Mouse (Mus musculus) heart, embryonic 11.5 days (tissue): ENCODE results near the gene Ap3m1. TPM values are rescaled to one million over a fixed set of nuclear protein-coding genes. Genes with fewer than 3 reads are reported as not detected.

Experiments used
- ATAC-seq: fragments of 200-750 bp; cut with Nextera tagmentation; replicated peaks from 2 replicates; pipeline ENCODE4 v1.8.0; 2017; ENCODE audit warnings: moderate library complexity; ENCODE audit not compliant: insufficient number of reproducible peaks, low FRiP score, low TSS enrichment
- H3K27ac ChIP-seq: fragments of 300-500 bp; sonication (generic); 2 replicates; pipeline ENCODE4 v1.5.1; 2014; ENCODE audit warnings: mild to moderate bottlenecking, low read depth, low read length
- H3K27me3 ChIP-seq: fragments of 300-500 bp; sonication (generic); 2 replicates; pipeline ENCODE4 v1.6.1; 2014; ENCODE audit warnings: mild to moderate bottlenecking, low read length, mixed read lengths; ENCODE audit not compliant: control insufficient read depth, insufficient read depth
- H3K36me3 ChIP-seq: fragments of 300-500 bp; sonication (generic); 2 replicates; pipeline ENCODE4 v1.6.1; 2014; ENCODE audit warnings: mild to moderate bottlenecking, low read length, moderate library complexity, mixed read lengths; ENCODE audit not compliant: control insufficient read depth, insufficient read depth
- H3K4me1 ChIP-seq: fragments of 300-500 bp; sonication (generic); 2 replicates; pipeline ENCODE4 v1.6.1; 2014; ENCODE audit warnings: low read length; ENCODE audit not compliant: control insufficient read depth, insufficient read depth
- H3K4me2 ChIP-seq: fragments of 300-500 bp; sonication (generic); 2 replicates; pipeline ENCODE4 v1.6.1; 2014; ENCODE audit warnings: mild to moderate bottlenecking, moderate library complexity
- H3K4me3 ChIP-seq: fragments of 300-500 bp; sonication (generic); 2 replicates; pipeline ENCODE4 v1.5.1; 2014; ENCODE audit warnings: low read depth, low read length
- H3K9ac ChIP-seq: fragments of 300-500 bp; sonication (generic); 2 replicates; pipeline ENCODE4 v1.6.1; 2014; ENCODE audit warnings: mild to moderate bottlenecking, low read depth, low read length, moderate library complexity
- H3K9me3 ChIP-seq: fragments of 300-500 bp; sonication (generic); replicated peaks from 2 replicates; pipeline ENCODE4 v1.6.1; 2016; ENCODE audit warnings: low read length; ENCODE audit not compliant: control insufficient read depth
- WGBS: fragments of 180-500 bp; shearing (Covaris S2); extraction: QIAGEN DNeasy Blood & Tissue Kit; methylation state at CpG from one replicate; pipeline ENCODE4 v1.1.7; 2014; ENCODE audit not compliant: insufficient replicate concordance; 5-methylcytosine and 5-hydroxymethylcytosine counted together
- polyA plus RNA-seq: library from polyadenylated mRNA; unstranded; fragments of >200 nt; fragmentation: Nextera tagmentation; extraction: Ambion mirVana; gene quantifications from 2 replicates; pipeline ENCODE4 v1.2.1, GENCODE M21; 2014

The Ap3m1 gene
- polyA plus RNA-seq, 1 experiment from 2014 or later, result 84.6 TPM

- H3K9ac ChIP-seq, result no peak overlapping the region
- peaks cover 45% of the 10 kb centered on the region for H3K4me1 ChIP-seq
- H3K36me3 ChIP-seq, result peaks cover 4% of the 10 kb centered on the region; the same call in 1 of the 2 replicates
- no peak for ATAC-seq
- H3K4me3 ChIP-seq, result no peak overlapping the region
- no peaks in the 10 kb centered on the region for H3K9me3 ChIP-seq
- WGBS, result 27% methylated on average over 3 of the region's 3 CpGs
- H3K27ac ChIP-seq, result no peak overlapping the region
- H3K27me3 ChIP-seq, result no peaks in the 10 kb centered on the region
- H3K4me2 ChIP-seq, result no peak overlapping the region
These were observed 36.4 kb upstream of the Ap3m1 start for GRCm38 (mm10) chr14:21088731-21089130.

- Histone ChIP-seq H3K4me1 (peaks cover 50% of the 10 kb centered on the region), H3K4me3 (no peak overlapping the region), H3K36me3 (no peaks in the 10 kb centered on the region; the same call in 1 of the 2 replicates), H3K9me3 (no peaks in the 10 kb centered on the region), H3K4me2 (peak overlapping the region; percentile 43), H3K9ac (peak overlapping the region; percentile 54; the same call in 1 of the 2 replicates), H3K27me3 (no peaks in the 10 kb centered on the region), H3K27ac (peak overlapping the region; percentile 88)
- WGBS, result 53% methylated on average over 4 of the region's 4 CpGs
- no peak for ATAC-seq
These were observed 35.2 kb upstream of the Ap3m1 start for GRCm38 (mm10) chr14:21087390-21088060.

GRCm38 (mm10) chr14:21086827-21087351 lies 34.6 kb upstream of the Ap3m1 start:
- no peak overlapping the region for H3K4me3 ChIP-seq
- H3K27me3 ChIP-seq, result no peaks in the 10 kb centered on the region
- peak overlapping the region; percentile 54; the same call in 1 of the 2 replicates for H3K9ac ChIP-seq
- H3K36me3 ChIP-seq, result no peaks in the 10 kb centered on the region; the same call in 1 of the 2 replicates
- no peaks in the 10 kb centered on the region for H3K9me3 ChIP-seq
- no peak for ATAC-seq
- H3K4me2 ChIP-seq, result peak overlapping the region; percentile 43
- 22% methylated on average over 7 of the region's 7 CpGs for WGBS
- H3K4me1 ChIP-seq, result peaks cover 54% of the 10 kb centered on the region
- peak overlapping the region; percentile 88 for H3K27ac ChIP-seq

- Histone ChIP-seq H3K36me3 (no peaks in the 10 kb centered on the region; the same call in 1 of the 2 replicates), H3K9ac (no peak overlapping the region), H3K9me3 (no peaks in the 10 kb centered on the region), H3K27ac (peak overlapping the region; percentile 88; the same call in 1 of the 2 replicates), H3K4me3 (no peak overlapping the region), H3K27me3 (no peaks in the 10 kb centered on the region), H3K4me1 (peaks cover 54% of the 10 kb centered on the region), H3K4me2 (no peak overlapping the region)
- 13% methylated on average over 2 of the region's 2 CpGs for WGBS
- ATAC-seq, result no peak
These were observed 33.8 kb upstream of the Ap3m1 start for GRCm38 (mm10) chr14:21086106-21086505.

- Histone ChIP-seq H3K4me2 (no peak overlapping the region), H3K27ac (peak overlapping the region; percentile 54; the same call in 1 of the 2 replicates), H3K27me3 (no peaks in the 10 kb centered on the region), H3K9me3 (no peaks in the 10 kb centered on the region), H3K9ac (no peak overlapping the region), H3K4me3 (no peak overlapping the region), H3K4me1 (peaks cover 54% of the 10 kb centered on the region), H3K36me3 (no peaks in the 10 kb centered on the region; the same call in 1 of the 2 replicates)
- ATAC-seq, result no peak
- WGBS, result 67% methylated on average over 5 of the region's 5 CpGs
These were observed 33.4 kb upstream of the Ap3m1 start for GRCm38 (mm10) chr14:21085666-21086065.

GRCm38 (mm10) chr14:21082823-21083222 lies 30.5 kb upstream of the Ap3m1 start:
- H3K4me2 ChIP-seq, result no peak overlapping the region
- H3K4me3 ChIP-seq, result no peak overlapping the region
- no peak for ATAC-seq
- peaks cover 46% of the 10 kb centered on the region for H3K4me1 ChIP-seq
- 17% methylated on average over 1 of the region's 1 CpGs for WGBS
- no peak overlapping the region for H3K9ac ChIP-seq
- no peaks in the 10 kb centered on the region; the same call in 1 of the 2 replicates for H3K36me3 ChIP-seq
- no peaks in the 10 kb centered on the region for H3K9me3 ChIP-seq
- no peaks in the 10 kb centered on the region for H3K27me3 ChIP-seq
- H3K27ac ChIP-seq, result 0 out of 2 replicates have a peak overlapping the region, but pooled peaks have one; percentile 17

- Histone ChIP-seq H3K4me1 (peaks cover 40% of the 10 kb centered on the region), H3K9ac (no peak overlapping the region), H3K27ac (no peak overlapping the region), H3K4me3 (no peak overlapping the region), H3K27me3 (no peaks in the 10 kb centered on the region), H3K36me3 (no peaks in the 10 kb centered on the region), H3K4me2 (peak overlapping the region; percentile 82; the same call in 1 of the 2 replicates), H3K9me3 (no peaks in the 10 kb centered on the region)
- no peak for ATAC-seq
These were observed 26.2 kb upstream of the Ap3m1 start for GRCm38 (mm10) chr14:21078511-21078910.

GRCm38 (mm10) chr14:21077939-21078338 lies 25.6 kb upstream of the Ap3m1 start:
- Histone ChIP-seq H3K9ac (no peak overlapping the region), H3K4me3 (no peak overlapping the region), H3K27ac (no peak overlapping the region), H3K9me3 (no peaks in the 10 kb centered on the region), H3K4me2 (peak overlapping the region; percentile 82), H3K27me3 (no peaks in the 10 kb centered on the region), H3K4me1 (peaks cover 41% of the 10 kb centered on the region), H3K36me3 (no peaks in the 10 kb centered on the region)
- ATAC-seq, result no peak
- WGBS, result 27% methylated on average over 4 of the region's 4 CpGs
